Mouse (Mus musculus) liver, embryonic 14.5 days (tissue): Measurements from ENCODE around the gene Gm42742. TPM values are rescaled to one million over a fixed set of nuclear protein-coding genes. Genes with fewer than 3 reads are reported as not detected.
A peak's percentile ranks its signal among the peaks of the same experiment; 100 is the strongest.

Experiments
- ATAC-seq: fragments of 200-750 bp; cut with Nextera tagmentation; 2 replicates; pipeline ENCODE4 v1.8.0; 2017; ENCODE audit warnings: moderate number of reproducible peaks, mild to moderate bottlenecking, moderate library complexity; ENCODE audit not compliant: insufficient read depth
- DNase-seq, 3 experiments: peaks; one replicate each; pipeline ENCODE4 v3.0.0-alpha.2; 2012 to 2013; ENCODE audit warnings: low read depth in 3 of 3, low spot score in 3 of 3
- H3K27ac ChIP-seq: fragments of 300-500 bp; sonication (generic); 2 replicates; pipeline ENCODE4 v1.5.1; 2014; ENCODE audit warnings: moderate library complexity, mild to moderate bottlenecking, control low read depth, inconsistent platforms
- H3K27me3 ChIP-seq: fragments of 300-500 bp; sonication (generic); 2 replicates; pipeline ENCODE4 v1.6.1; 2014; ENCODE audit warnings: mild to moderate bottlenecking, low read length, moderate library complexity; ENCODE audit not compliant: control insufficient read depth, insufficient read depth
- H3K36me3 ChIP-seq: fragments of 300-500 bp; sonication (generic); replicated peaks from 2 replicates; pipeline ENCODE4 v1.6.1; 2014; ENCODE audit warnings: low read depth; ENCODE audit not compliant: control insufficient read depth, insufficient read depth
- H3K4me1 ChIP-seq, 2 experiments: fragments of 200-500 bp in 1 of 2; fragments of 300-500 bp in 1 of 2; sonication (generic) in 1 of 2; replicated peaks; 2 replicates each; pipeline ENCODE4 v1.6.1; 2012 to 2014; ENCODE audit warnings: antibody characterized with exemption in 1 of 2, inconsistent platforms in 1 of 2, low read length in 1 of 2; ENCODE audit not compliant: control insufficient read depth in 2 of 2, insufficient read depth in 2 of 2
- H3K4me2 ChIP-seq: fragments of 300-500 bp; sonication (generic); 2 replicates; pipeline ENCODE4 v1.6.1; 2014; ENCODE audit warnings: low read depth, mild to moderate bottlenecking, control low read depth, moderate library complexity
- H3K4me3 ChIP-seq, 2 experiments: fragments of 200-500 bp in 1 of 2; fragments of 300-500 bp in 1 of 2; sonication (generic) in 1 of 2; 2 replicates each; pipeline ENCODE4 v1.5.1; 2012 to 2014; ENCODE audit warnings: low read depth in 2 of 2, low read length in 2 of 2, mild to moderate bottlenecking in 2 of 2, control low read depth in 1 of 2, inconsistent platforms in 1 of 2, moderate library complexity in 1 of 2; ENCODE audit not compliant: insufficient read depth in 1 of 2
- H3K9ac ChIP-seq: fragments of 300-500 bp; sonication (generic); replicated peaks from 2 replicates; pipeline ENCODE4 v1.6.1; 2014; ENCODE audit warnings: mild to moderate bottlenecking, control low read depth, moderate library complexity
- H3K9me3 ChIP-seq: fragments of 300-500 bp; sonication (generic); 2 replicates; pipeline ENCODE4 v1.6.1; 2016; ENCODE audit warnings: low read length, mixed read lengths; ENCODE audit not compliant: control insufficient read depth
- CTCF ChIP-seq: IDR thresholded peaks from 2 replicates; pipeline ENCODE4 v1.5.1; 2016; ENCODE audit warnings: antibody characterized with exemption, low read depth, control low read depth
- EP300 ChIP-seq: IDR thresholded peaks from 2 replicates; pipeline ENCODE4 v1.6.1; 2016; ENCODE audit warnings: antibody characterized with exemption, low read depth
- WGBS: fragments of 180-500 bp; shearing (Covaris S2); extraction: QIAGEN DNeasy Blood & Tissue Kit; methylation state at CpG from one replicate; pipeline ENCODE4 v1.1.7; 2014; ENCODE audit not compliant: insufficient replicate concordance; 5-methylcytosine and 5-hydroxymethylcytosine counted together
- polyA plus RNA-seq, 2 experiments: library from polyadenylated mRNA; depleted of rRNA in 1 of 2; stranded (reverse) in 1 of 2; unstranded in 1 of 2; fragments of >200 nt; fragmentation: Nextera tagmentation in 1 of 2; extraction: Ambion mirVana in 1 of 2; gene quantifications; 2 replicates each; pipeline versions ENCODE4 v1.2.1 to v1.2.3; 2012 to 2014

Gm42742 gene
- polyA plus RNA-seq, 2 experiments: 1.2 to 15.7 TPM

DNA sequence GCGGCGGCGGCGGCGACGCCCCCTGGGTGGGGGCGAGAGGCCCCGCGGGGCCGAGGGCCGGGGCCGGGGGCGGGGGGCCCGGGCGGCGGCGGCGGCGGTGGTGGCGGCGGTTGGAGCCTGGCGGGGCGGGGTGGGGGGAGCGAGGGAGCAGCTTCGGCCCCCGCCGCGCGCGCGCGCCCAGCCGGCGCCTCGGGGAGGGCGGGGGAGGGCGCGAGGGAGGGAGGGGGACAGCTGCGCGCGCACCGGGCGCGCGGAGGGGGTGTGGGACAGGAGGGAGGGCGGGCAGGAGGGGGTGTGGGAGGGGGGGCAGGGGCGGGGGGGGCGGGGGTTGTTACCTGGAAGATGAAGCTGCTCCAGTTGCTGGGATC lies 5.7 kb upstream of the Gm42742 start:
- ATAC-seq: peak; percentile 46

DNA sequence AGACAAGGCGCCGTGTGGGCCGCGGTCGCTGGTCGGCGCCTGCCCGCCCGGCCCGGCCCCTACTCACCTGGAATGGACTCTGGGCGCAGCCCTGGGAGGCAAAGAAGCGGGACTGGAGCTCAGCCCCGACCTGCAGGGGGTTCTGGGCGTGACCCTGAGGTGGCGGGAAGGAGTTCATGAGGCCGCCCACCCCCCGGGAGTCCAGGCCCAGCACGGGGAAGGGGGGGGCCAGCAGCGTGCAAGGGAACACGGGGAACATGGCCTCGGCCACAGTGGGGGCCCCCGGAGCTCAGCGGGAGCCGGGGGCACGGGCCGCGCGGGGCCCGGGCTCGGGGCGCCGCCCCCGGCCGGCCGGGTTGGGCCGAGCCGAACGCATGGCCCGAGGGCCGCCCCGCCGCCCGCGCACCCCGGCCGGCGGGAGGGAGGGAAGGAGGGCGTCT lies 5.3 kb upstream of the Gm42742 start:
- peak in 1 of 3 experiments; percentile 44 for DNase-seq
- Histone ChIP-seq H3K27ac (peak overlapping the region; percentile 89), H3K9me3 (no peaks in the 10 kb centered on the region), H3K4me1 (peaks cover 38 to 40% of the 10 kb centered on the region in 2 experiments), H3K4me3 (peak overlapping the region; percentile 66 to 95), H3K36me3 (peaks cover 65% of the 10 kb centered on the region), H3K27me3 (no peaks in the 10 kb centered on the region), H3K9ac (peak overlapping the region; percentile 96), H3K4me2 (peak overlapping the region; percentile 76)
- 0% methylated on average over 29 of the region's 48 CpGs for WGBS
- peak; percentile 12; the same call in 1 of the 2 replicates for TF ChIP-seq CTCF
- no peak for TF ChIP-seq EP300
- peak; percentile 42 for ATAC-seq

More for the DNA sequence above, 5.7 kb upstream of the Gm42742 start:
- Histone ChIP-seq H3K4me1 (peaks cover 38 to 40% of the 10 kb centered on the region in 2 experiments), H3K9me3 (no peaks in the 10 kb centered on the region), H3K4me2 (peak overlapping the region; percentile 76), H3K27ac (peak overlapping the region; percentile 89), H3K36me3 (peaks cover 69% of the 10 kb centered on the region), H3K9ac (peak overlapping the region; percentile 96), H3K4me3 (peak overlapping the region; percentile 66 to 95), H3K27me3 (no peaks in the 10 kb centered on the region)
- 0% methylated on average over 28 of the region's 48 CpGs for WGBS
- DNase-seq: peak; percentile 68 to 71 (median 69)
- TF ChIP-seq EP300 (no peak), CTCF (no peak)

DNA sequence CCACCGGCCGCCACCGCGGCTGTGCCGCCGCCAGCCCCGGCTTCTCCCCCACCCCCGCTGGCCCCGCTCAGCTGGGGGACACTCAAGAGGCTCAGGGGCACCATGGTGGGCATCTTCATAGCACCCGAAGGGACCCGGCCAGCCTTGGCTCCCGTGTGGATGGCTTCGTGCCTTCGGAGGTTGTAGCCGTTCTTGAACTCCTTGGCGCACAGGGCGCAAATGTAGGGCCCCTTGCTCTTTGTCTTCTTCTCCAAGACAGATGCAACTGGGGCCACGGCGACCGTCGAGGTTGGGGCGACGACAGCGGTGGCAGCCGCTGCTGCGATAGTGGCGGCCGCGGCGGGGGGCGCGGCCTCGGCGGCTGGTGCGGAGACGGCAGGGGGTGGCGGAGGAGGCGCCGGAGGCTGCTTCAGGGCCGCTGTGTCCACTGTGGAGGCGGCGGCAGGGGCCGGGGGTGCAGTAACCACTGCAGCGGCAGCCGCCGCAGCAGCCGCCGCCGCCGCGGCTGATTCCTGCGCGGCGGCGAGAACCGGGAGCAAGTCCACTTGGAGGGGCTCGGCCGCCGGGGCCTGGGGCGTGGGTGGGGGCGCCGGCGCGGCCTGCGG lies 4.8 kb upstream of the Gm42742 start:
- Histone ChIP-seq H3K4me1 (peaks cover 34 to 38% of the 10 kb centered on the region in 2 experiments), H3K27me3 (no peaks in the 10 kb centered on the region), H3K9me3 (no peaks in the 10 kb centered on the region), H3K4me3 (peak overlapping the region; percentile 66 to 95), H3K27ac (peak overlapping the region; percentile 89), H3K4me2 (peak overlapping the region; percentile 76), H3K9ac (peak overlapping the region; percentile 96), H3K36me3 (peaks cover 59% of the 10 kb centered on the region)
- TF ChIP-seq CTCF (no peak), EP300 (no peak)
- under 1% methylated on average over 61 of the region's 65 CpGs for WGBS
- DNase-seq (no peak), ATAC-seq (0 out of 2 replicates have a peak, but pooled peaks have one; percentile 1)

DNA sequence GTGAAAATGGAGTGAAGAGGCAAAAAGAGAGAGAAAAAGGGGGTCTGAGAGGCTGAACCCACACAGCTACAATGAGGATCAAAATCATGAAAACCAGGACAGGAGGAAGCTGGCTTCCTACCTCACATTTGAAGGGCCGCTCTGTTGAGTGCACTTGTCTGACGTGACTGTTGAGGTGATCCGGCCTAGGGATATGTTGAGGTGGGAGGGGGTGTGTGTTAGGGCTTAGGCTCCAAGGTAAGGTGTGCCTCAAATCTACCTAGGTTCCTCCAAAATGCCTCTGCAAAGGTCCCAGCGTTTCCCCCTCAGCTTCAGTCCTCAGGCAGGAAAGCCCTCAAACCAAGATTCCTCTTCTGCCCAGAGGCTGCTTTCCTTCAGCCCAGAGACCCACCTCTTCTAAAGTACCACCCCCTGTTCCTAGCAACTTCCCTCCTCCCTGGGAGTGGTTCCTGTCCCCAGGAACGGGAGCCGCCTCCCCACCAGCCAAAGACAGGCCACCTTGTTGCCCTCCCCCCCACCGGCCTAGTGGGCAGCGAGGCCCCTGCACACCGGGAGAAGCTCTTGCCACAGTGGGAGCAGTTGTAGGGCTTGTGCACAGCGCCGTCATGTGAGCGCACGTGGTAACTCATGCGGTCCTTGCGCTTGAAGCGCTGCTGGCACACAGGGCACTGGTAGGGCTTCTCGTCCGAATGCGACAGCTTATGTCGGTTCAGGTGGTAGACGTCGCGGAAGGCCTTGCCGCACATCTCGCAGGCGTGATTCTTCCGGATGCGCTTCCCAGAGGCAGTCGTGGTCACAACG lies 4.1 kb upstream of the Gm42742 start:
- Histone ChIP-seq H3K27ac (peak overlapping the region; percentile 89), H3K9ac (peak overlapping the region; percentile 96), H3K4me1 (peaks cover 29 to 35% of the 10 kb centered on the region in 2 experiments), H3K4me2 (peak overlapping the region; percentile 76), H3K9me3 (no peaks in the 10 kb centered on the region), H3K4me3 (peak overlapping the region; percentile 66 to 95), H3K36me3 (peaks cover 52% of the 10 kb centered on the region), H3K27me3 (no peaks in the 10 kb centered on the region)
- DNase-seq (peak; percentile 62 to 73 (median 63)), ATAC-seq (peak; percentile 9)
- under 1% methylated on average over 30 of the region's 30 CpGs for WGBS
- TF ChIP-seq EP300 (0 out of 2 replicates have a peak, but pooled peaks have one; percentile 10), CTCF (peak; percentile 93)
